Mouse (Mus musculus) stomach, postnatal 0 days (tissue): ENCODE measurements at regions not wholly inside any gene's neighbourhood (a gene's known extent, or its start where the extent isn't known, plus 50 kb on each side); places are given as distances from the start of the nearest gene placed in this dataset.

Experiments
- CTCF ChIP-seq: IDR thresholded peaks from 2 replicates; pipeline ENCODE4 v1.5.1; 2016; ENCODE audit warnings: antibody characterized with exemption, low read depth, mild to moderate bottlenecking, moderate library complexity
- EP300 ChIP-seq: optimal IDR thresholded peaks from 2 replicates; pipeline ENCODE3; 2016; ENCODE audit warnings: antibody characterized with exemption

GRCm38 (mm10) chr14:25378717-25379224 is 80.2 kb upstream of the Zmiz1 start:
- TF ChIP-seq CTCF, result no peak
- TF ChIP-seq EP300, result no peak
